Mouse (Mus musculus) right cerebral cortex, postnatal 14 days (tissue): Measurements from ENCODE around the gene Rilp.

ENCODE experiments used
- DNase-seq: peaks from one replicate; pipeline ENCODE4 v3.0.0; 2022

Rilp gene

DNA sequence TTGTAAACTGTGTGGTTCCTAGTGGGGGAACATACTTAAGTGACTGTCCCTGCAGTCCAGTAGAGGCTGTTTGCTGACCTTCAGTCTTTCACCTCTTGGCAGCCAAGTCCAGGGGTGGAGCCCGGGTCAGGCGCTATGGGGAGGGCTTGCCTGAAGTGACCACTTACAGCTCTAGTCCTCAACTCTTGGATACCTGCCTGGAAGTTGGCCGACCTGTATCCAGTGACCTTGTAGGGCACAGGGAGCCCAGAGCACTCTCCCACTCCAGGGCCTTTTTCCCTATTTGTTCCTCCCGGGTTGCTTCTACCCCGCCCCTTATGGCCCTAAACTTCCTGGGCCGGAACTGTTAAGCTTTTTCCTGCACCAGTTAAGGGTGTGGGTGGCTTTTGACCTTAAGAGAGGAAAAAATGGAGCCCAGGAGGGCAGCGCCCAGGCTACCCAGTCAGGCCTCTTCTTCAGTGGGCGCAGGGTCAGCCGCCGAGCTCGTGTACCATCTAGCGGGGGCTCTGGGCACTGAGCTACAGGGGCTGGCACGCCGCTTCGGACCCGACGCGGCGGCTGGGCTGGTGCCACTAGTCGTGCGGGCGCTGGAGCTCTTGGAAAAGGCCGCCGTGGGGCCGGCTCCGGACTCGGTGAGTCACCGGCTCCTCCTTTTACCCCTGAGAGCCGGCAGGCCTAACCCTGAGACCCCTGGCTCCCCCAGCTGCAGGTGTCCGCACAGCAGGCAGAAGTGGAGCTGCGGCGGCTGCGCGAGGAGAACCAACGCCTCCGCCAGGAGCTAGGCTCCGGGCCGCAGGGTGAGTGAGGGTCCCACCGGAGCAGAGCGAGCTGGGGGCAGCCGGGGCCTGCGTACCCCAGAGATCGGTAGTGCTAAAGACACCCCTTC is at the start of gene Rilp:
TSS of gene Rilp (plus strand) at position 354 of the 886 bp plus-strand sequence.
- DNase-seq = peak; percentile 61

DNA sequence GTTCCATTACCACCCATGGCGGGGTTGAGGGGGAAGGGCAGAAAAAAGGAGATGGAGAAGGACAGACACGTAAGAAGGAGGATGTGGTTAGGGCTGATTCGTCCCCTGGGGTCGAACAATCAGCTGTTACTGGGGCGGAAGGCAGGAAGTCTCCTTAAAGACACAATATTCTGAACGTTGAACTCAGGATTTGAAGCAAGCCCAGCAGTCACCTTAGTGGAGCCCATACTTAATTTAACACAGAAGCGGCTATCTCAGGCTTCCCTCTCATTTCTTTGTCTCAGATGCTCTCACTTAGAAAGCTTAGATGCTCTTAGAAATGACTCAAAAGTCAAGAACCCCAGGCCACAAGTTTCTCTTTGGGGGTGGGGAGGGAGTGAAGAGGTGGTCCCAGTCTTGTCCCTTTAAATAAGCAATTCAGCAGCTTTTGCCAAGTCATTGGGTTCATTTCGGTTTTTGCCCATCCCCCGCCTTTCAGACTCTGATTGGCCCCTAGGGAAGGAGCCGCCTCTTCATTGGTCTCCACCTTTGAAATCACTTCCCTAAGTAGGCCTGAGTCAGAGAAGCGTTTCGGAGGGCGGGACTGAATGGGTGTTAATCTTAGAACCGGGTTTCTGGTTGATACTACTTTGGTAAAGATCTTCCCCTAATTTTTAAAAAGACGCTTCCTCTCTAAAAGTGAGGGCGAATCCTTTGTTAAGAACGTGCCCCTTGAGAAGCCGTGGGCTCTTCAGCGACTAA is 49.6 kb upstream of the Rilp start:
- DNase-seq = peak; percentile 87

DNA sequence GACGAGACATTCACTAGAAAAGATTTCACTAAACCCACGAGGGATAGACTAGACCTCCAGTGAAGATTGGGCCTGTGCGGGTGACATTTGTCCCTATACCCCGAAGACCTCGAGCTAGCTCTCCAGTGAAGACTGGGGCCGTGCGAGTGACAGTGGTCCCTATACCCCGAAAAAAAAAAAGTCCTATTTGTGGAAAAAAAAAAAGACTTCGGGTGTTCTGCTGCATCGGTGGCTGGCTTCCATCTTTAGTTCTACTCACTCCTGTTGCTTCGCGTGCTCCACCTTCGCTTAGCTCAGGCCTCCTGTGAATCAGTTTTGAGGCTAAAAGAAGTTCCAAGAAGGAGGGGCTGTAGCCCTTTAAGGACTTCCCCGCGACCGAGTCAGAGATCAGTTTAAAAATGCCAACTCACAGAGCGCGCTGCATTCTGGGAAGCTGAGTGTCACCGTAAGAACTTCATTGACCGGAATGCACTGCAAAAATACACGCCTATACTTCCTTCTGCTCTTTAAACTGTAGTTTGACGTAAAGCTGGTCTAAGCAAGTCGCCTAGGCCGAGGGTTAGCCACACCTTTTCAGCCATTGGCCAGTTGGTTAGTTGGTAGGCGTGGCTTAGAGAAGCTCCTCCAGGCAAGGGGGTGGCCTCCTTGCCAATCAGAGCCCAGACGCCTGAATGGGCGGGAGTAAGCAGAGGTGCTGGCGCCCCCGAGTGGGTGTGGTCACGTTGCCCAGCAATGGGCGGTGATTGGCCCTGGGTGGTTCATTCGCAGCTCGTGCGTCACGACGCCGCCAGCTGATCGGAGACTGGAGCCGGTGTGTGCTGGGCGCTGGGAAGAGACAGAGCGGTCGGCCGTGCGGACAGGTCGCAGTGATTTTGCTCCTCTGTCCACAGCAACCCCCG is 48.8 kb upstream of the Rilp start, which contains the start of gene Tlcd2:
TSS of gene Tlcd2 (plus strand) at position 872 of the 899 bp plus-strand sequence.
- peak; percentile 99 for DNase-seq

DNA sequence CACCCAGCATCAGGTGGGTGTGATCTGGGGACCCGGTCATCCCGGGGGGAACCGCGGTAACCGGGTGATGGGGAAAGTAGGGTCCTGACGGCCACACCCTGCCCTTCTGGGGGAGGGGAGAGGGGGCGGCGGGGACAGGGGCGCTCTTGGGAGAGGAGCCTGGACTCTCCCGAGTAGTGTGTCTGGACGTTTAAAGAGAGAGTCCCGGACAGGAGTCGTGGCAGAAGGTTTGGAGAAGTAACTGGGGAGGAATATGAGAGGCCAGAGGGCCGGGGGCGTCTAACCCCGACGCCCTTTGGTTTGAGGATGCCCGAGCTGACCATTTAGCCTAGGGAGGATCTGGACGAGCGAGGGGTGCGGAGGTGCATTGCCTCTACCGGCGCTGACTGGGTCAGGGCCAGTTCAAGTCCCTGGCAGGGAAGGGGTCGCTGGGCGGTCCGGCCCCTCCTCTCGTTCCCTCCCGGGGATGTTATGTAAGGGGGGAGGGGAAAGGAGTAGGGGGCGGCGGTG is 48.1 kb upstream of the Rilp start:
- DNase-seq = peak; percentile 48

DNA sequence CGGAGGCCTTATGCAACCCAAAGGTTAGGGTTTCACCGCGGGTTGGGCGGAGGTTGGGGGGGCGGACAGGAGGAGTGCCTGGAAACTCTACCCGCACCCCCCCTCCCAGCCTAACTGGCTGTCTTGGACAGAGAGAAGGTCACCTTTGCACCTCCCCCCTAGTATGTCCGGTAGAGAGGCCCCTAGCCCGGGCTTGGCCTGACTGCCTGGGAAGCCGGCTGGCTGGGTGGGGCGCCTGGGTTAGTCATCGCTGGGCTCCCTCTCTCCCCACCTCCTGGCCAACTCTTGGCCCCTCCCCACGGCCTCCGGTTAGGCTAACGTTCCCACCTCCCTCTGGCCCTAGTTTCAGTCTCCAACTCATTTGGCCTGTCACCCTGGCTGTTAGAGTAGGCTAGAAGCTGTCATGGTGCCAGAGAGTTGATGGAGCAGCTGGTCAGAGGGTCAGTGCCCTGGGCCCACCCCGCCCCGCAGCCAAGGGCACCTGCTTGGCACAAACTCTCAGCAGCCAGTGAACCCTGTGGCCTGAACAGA is 47.6 kb upstream of the Rilp start:
- DNase-seq = no peak

DNA sequence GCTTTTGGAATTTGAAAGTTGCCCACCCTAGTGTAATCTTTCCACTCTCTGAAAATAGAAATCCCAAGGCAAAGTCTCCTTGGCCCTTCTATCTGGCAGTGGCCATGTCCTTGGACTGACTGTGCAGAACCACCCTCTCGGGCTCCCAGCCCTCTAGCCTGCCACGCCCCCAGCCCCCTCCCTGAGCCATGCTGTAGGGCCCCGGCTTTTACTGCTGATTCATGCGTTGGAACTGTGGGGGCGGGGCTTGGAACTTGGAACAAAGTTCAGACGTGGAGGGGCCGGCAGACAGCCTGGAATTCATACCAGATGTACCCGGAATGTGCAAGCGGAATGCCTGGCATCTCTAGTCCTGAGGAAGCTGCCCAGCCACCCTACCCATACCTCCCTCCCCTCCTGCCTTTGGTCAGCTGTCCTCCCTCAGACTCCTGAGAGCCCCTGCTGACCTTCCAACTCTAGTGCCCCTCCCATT is 47.0 kb upstream of the Rilp start:
- DNase-seq = peak; percentile 74

DNA sequence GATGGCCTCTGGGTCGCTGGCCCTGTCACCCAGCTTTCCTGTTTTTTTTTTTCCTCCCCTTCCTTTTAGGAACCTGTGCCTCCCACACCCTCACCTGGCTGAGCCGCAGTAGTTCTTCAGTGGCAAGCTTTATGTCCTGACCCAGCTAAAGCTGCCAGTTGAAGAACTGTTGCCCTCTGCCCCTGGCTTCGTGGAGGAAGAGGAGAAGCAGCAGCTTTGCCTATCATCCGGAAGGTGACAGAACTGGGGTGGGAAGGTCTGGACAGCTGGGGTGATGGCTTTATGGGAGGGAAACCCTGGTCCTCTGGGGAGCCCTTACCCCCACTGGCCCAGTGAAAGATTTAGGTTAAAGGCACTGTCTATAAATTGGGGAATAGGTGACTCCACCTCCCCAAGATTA is 46.3 kb upstream of the Rilp start:
- no peak for DNase-seq

DNA sequence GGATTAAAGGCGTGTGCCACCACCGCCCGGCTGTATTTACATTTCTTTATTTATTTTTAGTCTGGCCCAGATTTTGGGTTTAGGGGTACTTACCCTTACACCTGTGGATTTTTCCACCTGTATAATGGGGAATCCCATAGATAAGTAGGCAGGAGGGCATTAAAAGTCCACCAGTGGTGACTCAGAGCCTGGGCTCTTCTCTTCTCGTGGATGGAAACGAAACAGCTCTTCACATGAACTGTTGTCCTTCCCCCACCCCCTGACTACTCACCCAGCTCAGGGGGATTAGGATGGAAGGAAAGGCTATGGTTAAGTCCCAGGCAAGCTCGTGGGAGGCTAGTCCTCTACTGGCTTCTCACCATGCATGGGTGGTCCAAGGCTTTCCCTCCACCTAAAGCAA is 45.5 kb upstream of the Rilp start:
- DNase-seq = no peak

DNA sequence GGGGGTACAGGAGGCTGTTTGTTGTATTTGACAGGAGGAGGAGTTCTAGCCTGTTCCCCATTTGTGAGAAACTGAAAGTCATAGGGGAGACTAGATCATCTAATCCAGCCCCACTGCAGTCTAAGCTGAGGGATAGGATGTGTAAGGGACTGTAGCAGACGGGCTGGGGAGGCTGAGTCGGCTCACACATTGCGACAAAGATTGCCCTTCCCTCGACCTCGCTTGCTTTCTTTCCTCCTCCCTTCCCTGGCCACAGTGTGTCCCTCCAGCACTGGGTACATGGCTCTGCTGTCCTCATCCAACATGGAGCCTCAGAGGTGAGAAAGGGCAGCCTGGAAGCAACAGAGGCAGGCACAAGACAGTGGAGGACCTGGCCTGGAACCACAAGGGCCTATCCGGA is 44.8 kb upstream of the Rilp start:
- DNase-seq = no peak

DNA sequence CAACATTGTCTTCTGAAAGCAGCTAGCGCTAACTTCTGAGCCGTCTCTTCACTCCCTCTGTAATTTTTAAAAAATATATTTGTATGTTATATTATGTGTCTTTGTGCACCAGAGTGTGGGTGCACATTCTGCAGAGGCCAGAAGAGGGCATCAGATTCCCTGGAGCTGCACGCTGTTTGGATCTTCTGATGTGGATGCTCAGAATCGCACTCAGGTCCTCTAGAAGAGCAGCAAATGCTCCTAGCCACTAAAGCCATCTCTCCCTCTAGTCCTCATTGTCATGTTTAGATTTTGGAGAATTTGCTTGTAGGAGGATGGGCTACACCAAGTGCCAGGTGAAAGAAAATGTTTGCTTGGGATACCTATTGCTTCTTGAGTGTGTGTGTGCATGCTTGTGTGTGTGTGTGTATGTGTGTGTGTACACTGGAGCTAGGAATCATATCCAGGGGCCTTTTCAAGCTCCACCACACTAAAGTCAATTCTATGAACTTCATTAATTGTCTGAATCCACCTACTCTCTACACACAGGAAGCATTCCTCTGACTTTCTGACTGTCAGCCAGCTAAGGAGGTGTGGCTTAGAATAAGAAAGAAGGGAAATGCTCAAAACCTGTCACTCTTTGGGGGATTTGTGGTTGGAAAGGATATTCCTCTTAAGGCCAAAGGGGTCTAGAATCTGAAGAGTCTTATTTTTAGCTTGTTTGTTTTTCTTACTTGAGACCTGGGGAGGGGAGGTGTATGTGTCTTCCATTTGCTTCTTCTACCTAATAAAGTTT is 43.0 kb upstream of the Rilp start:
- no peak for DNase-seq

DNA sequence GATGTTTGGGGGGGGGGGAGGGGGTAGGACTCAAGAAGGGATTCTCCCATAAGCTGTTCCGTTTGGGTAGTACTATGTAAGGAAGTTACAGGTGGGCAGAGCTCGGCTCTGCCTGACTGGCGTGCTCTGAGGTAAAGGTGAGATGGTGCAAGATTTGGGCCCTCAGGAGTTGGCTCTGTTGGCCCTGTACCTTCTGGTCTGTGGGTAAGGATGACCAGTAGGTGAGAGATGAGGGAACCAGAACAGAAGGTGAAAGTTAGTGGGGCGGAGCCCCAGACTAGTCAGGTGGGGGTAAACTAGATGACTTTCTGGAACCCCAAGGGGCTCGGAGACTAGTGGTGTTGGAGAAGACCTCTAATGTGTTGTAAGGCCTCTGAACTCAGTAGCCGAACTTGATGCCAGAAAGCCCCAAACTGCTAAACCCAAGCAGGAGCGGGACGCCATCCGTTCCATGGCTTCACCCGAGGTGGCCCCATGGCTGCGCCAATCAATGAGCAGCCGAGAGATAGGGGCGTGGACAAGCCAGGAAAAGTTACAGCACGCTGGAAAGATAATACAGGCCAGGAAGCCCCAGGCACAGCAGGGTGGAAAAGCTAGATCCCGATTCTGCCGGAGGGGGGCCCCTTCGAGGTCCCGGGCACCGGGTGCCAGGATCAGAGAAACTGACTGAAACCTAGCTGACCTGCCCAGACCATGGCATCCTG is 42.2 kb upstream of the Rilp start:
- no peak for DNase-seq

DNA sequence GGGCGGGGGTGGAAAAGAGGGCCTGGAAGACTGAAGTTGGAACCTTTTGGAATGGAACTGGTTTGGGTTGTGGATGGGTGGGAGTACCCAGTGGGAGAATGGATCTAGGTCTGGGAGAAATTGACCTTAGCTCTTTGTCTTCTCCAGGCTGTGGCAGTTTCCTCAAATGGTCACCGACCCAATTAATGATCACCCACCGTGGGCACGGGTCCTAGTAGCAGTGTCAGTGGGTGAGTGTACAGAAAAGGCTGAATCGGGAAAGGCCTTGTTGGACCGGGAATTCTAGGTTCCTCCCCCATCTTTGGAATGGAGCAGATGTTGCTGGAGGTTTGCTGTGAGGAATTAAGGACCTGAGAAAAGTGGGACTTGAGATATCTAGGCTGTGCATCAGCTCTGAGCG is 41.5 kb upstream of the Rilp start:
- DNase-seq = no peak

DNA sequence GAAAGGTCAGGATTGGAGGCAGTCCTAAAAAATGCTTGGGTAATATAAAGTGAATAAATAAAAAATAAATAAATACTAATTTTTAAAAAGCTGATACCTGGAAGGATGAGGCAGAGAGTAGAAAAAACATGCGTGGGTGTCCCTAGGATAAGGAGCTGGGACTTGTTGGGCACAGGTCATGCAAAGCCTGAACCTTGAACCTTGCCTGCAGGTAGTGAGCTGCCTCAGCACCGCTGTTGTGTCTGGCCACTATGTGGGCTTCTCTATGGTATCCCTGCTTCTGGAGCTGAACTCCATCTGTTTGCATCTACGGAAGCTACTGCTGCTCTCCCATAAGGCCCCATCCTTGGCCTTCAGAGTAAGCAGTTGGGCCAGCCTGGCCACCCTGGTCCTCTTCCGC is 40.6 kb upstream of the Rilp start:
- no peak for DNase-seq

DNA sequence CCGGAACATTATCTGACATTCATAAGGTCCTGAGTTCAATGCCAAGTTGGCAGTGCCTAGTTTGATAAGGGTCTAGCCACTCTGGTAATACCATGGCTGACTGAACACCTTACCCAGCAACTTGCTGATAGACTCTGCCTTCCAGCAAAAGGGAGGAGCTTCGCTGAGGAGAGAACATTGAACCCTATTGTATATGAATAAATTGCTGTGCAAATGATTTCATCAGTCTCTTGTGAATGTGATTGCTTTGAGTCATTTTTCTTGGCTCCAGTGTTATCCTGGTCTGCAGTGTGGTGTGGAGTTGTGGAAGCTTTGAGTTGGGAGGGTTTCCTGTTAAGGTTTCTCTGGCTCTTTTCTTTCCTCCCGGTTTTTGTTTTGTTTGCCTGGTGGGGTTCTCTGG is 39.2 kb upstream of the Rilp start:
- no peak for DNase-seq

DNA sequence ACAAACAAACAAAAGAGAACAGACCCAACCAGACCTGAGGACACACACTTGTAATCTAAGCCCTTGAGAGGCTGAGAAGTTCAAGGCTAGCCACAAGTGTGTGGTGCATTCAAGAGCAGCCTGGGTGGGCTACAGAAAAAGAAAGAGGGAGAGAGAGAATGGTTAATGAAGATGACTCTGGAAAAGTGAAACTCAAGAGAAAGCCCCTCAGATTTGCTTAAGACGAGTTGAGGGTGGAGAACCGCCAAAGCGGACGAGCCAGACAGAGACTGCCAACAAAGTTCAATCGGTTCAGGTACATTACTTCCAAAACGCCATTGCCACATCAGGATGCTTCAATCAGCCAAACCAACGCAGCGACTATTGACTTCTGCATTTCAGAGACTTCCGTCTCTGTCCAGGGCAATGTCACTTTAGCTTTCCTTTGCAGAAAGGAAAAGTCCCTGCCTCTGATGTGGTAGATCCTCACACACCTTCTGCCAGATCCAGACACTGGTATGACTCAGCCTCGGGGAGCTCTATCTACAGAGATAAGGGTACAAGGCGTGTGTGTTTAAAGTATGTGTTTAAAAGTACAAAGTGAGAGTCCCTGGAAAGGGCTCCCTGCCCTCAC is 37.3 kb upstream of the Rilp start:
- no peak for DNase-seq

DNA sequence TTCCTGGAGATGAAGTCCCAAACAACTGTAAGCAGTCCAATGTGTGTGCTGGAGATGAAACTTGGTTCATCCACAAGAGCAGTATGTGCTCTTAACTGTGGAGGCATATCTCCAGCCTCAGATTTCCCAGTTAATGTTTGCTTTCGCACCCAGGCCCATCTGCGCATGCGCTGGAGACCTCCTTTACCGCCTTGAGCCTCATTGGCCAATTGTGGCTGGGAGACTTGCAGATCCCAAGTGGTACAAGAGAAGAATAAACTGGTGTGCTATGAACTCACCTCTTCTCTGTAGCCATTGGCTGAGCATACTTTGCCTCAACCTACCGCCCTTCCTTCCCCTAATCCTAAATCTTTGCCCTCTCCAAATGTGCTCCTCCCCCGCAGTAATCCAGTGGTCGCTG is 36.5 kb upstream of the Rilp start:
- no peak for DNase-seq

DNA sequence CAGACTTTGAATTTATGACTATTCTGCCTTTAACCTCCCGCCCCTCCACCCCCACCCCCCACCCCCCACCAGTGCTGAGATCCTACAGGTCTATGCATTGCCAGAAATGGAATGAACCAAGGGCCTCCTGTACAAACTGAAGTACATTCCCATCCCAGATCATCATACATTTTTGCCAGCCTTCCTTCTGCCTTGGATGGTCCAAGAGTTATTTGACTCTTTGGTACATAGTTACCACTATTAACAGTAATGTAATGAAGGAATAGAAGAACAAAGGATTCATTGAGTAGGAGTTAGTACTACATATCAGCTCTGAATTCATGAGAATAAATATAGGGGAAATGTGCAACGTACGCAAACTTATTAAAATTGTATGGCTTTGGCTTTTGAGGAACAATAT is 23.7 kb upstream of the Rilp start:
- no peak for DNase-seq

DNA sequence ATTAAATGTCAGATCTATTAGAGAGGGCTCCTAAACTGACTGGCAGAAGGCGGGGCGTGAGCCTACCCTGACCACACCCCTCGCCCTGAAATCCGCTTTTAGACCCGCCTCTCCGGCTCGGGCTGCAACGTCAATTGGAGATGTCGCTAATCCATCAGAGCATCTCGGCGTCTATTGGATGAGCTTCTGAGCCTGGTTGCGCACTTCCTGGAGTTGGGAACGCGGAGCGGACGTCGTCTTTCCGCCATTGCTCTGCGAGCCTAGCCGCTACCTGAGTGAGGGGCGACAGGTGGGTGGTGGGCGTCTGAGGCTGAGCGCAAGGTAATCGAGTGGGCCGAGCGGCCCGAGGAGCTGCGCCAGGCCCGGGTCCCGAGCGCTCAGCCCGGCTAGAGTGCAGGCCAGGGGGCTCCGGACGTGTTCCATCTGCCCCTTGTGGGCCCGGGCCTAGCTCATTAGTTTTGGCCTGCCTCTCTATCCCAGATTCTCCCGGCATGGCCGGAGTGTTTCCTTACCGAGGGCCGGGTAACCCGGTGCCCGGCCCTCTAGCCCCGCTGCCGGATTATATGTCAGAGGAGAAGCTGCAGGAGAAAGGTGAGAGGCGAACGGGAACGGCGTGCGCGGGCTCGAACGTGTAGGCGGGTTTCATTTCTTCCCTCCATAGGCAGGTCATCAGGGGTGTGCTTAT is 23.2 kb upstream of the Rilp start, which contains the start of gene Prpf8:
TSS of gene Prpf8 (plus strand) at position 216 of the 685 bp plus-strand sequence.
- peak; percentile 91 for DNase-seq

DNA sequence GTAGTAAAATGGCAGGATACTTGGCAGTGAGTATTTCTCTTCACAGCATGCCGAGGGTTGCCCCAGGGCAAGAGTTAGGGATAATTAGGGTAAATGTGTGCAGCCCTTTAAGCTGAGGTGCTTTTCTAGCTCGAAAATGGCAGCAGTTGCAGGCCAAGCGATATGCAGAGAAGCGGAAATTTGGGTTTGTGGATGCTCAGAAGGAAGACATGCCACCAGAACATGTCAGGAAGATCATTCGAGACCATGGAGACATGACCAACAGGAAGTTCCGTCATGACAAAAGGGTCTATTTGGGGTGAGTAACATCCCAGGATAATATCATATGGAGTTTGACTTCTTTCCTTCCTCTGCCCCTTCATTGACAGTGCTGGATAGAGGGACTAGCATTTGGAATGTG is 22.4 kb upstream of the Rilp start:
- no peak for DNase-seq
